Mouse (Mus musculus): Measurements from ENCODE around the gene Asprv1.

Asprv1 gene

GRCm38 (mm10) chr6:86665560-86666307, 37.8 kb downstream of the Asprv1 start:
- no peak for DNase-seq (ENCODE audit: low spot score)

- no peak for DNase-seq (ENCODE audit: low spot score)
Observed at GRCm38 (mm10) chr6:86667061-86667460, 39.1 kb downstream of the Asprv1 start.

- peak; percentile 62 for DNase-seq (ENCODE audit: low spot score)
Observed at GRCm38 (mm10) chr6:86668580-86669239, 40.7 kb downstream of the Asprv1 start, which contains the start of gene Mxd1. Gene Mxd1 (minus strand): TSS chr6:86669161.

GRCm38 (mm10) chr6:86669240-86669727, 41.3 kb downstream of the Asprv1 start:
- DNase-seq (ENCODE audit: low spot score) = peak; percentile 100

GRCm38 (mm10) chr6:86670873-86671272, 42.9 kb downstream of the Asprv1 start:
- DNase-seq (ENCODE audit: low spot score) = peak; percentile 51

GRCm38 (mm10) chr6:86678341-86678740, 50.4 kb downstream of the Asprv1 start:
- DNase-seq (ENCODE audit: low spot score) = no peak

All from testis, postnatal 14 days (tissue).